Comparison of ENCODE assay signal across 10 mouse cellular contexts in the genomic region with DNA sequence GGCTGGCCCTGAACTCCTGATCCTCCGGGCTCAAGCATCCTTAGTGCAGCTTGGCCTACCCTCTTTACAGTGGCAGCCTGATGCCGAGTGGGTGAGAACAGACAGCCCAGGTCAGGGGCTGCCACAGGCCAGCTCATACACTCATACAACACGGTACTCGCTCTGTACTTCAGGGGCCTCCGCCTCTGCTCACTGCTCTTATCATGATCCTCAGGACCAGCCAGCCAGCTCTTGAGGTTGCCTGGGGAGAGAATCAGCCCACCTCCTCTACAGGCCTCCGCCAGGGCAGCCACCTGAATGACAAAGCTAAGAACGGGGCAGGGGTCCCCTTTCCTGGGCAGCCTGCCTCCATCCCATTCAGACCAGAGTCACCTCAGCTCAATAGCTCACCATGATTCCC. TPM values are rescaled to one million over a fixed set of nuclear protein-coding genes. Genes with fewer than 3 reads are reported as not detected.
DNase-seq lines count a peak whose midpoint lies in the region; ATAC-seq and TF ChIP-seq lines count a peak whose summit lies in the region.
"Had no signal": no experiment of that assay in that cellular context is flagged by ENCODE, and none has a peak within 500 bp of the region (broad histone marks: within the 10 kb centered on the region; RNA-seq: fewer than 3 reads in every experiment).

No protein-coding gene starts in this region.

- ATAC-seq in limb, embryonic 12.5 days (ENCODE audit: insufficient number of reproducible peaks, insufficient read depth, low FRiP score, low TSS enrichment, low read depth), result no peak
- no peak for ATAC-seq in embryonic facial prominence, embryonic 11.5 days (replicated peaks; ENCODE audit: insufficient number of reproducible peaks, low FRiP score, low TSS enrichment, low read depth)
- peak; percentile 67 for ATAC-seq in liver, embryonic 16.5 days (ENCODE audit: low read depth)
- ATAC-seq: midbrain, embryonic 16.5 days had no signal

- H3K4me3 ChIP-seq in heart, adult 2 months, result no peak overlapping the region
- no peak overlapping the region for H3K4me3 ChIP-seq in limb, embryonic 12.5 days (replicated peaks)
- no peak overlapping the region for H3K4me3 ChIP-seq in limb, embryonic 10.5 days
- H3K4me3 ChIP-seq in embryonic facial prominence, embryonic 11.5 days (ENCODE audit: low read depth, low read length), result no peak overlapping the region
- H3K4me3 ChIP-seq in liver, embryonic 16.5 days (ENCODE audit: low read depth, low read length), result no peak overlapping the region
- H3K4me3 ChIP-seq: limb, embryonic 13.5 days had no signal

- TF ChIP-seq POLR2A in heart, adult 2 months (IDR thresholded peaks at IDR 0.05; ENCODE audit: insufficient read depth, low read depth, low read length), result no peak

- 69% methylated on average over 7 of the region's 7 CpGs for WGBS in heart, adult 2 months
- WGBS in limb, embryonic 12.5 days, result 93% methylated on average over 7 of the region's 7 CpGs
- WGBS in limb, embryonic 10.5 days, result 87% methylated on average over 7 of the region's 7 CpGs
- 79% methylated on average over 7 of the region's 7 CpGs for WGBS in embryonic facial prominence, embryonic 11.5 days
- WGBS in liver, embryonic 16.5 days (ENCODE audit: insufficient replicate concordance), result 32% methylated on average over 7 of the region's 7 CpGs

- no peaks in the 10 kb centered on the region; the same call in 1 of the 2 replicates for H3K79me2 ChIP-seq in heart, adult 2 months (replicated peaks; ENCODE audit: control insufficient read depth, insufficient read depth, low read length)

- H3K27me3 ChIP-seq in heart, adult 2 months (ENCODE audit: control insufficient read depth, insufficient read depth, low read length), result no peaks in the 10 kb centered on the region
- H3K27me3 ChIP-seq in limb, embryonic 12.5 days, result no peaks in the 10 kb centered on the region
- peaks cover 2% of the 10 kb centered on the region; the same call in 1 of the 2 replicates for H3K27me3 ChIP-seq in limb, embryonic 10.5 days (ENCODE audit: low read depth, poor library complexity, severe bottlenecking)
- no peaks in the 10 kb centered on the region for H3K27me3 ChIP-seq in embryonic facial prominence, embryonic 11.5 days (ENCODE audit: control insufficient read depth, insufficient read depth, low read length)
- peaks cover 18% of the 10 kb centered on the region for H3K27me3 ChIP-seq in liver, embryonic 16.5 days (ENCODE audit: control insufficient read depth, insufficient read depth, low read depth, low read length)
- H3K27me3 ChIP-seq: limb, embryonic 13.5 days had no signal

- intact Hi-C loops in heart, adult 2 months (cut with DNase I), result no loop called here
- intact Hi-C loops in heart, postnatal 36 days (cut with DNase I), result no loop called here

- peaks cover 36% of the 10 kb centered on the region for H3K4me1 ChIP-seq in heart, adult 2 months (ENCODE audit: control insufficient read depth, insufficient read depth, low read length)
- peaks cover 52% of the 10 kb centered on the region for H3K4me1 ChIP-seq in limb, embryonic 12.5 days (replicated peaks)
- peaks cover 63% of the 10 kb centered on the region for H3K4me1 ChIP-seq in limb, embryonic 10.5 days
- peaks cover 19% of the 10 kb centered on the region for H3K4me1 ChIP-seq in embryonic facial prominence, embryonic 11.5 days (ENCODE audit: control insufficient read depth, insufficient read depth, low read length)
- peaks cover 83% of the 10 kb centered on the region for H3K4me1 ChIP-seq in liver, embryonic 16.5 days (ENCODE audit: control insufficient read depth, low read depth, low read length)

- H3K4me2 ChIP-seq in limb, embryonic 12.5 days, result no peak overlapping the region
- H3K4me2 ChIP-seq in embryonic facial prominence, embryonic 11.5 days (ENCODE audit: low read depth, low read length), result no peak overlapping the region
- H3K4me2 ChIP-seq in liver, embryonic 16.5 days (ENCODE audit: low read depth, low read length), result peak overlapping the region; percentile 47
- H3K4me2 ChIP-seq: limb, embryonic 13.5 days had no signal

- no peak for TF ChIP-seq CTCF in heart, adult 2 months (IDR thresholded peaks at IDR 0.05)

- TF ChIP-seq EP300 in heart, adult 2 months (IDR thresholded peaks at IDR 0.05; ENCODE audit: insufficient read depth, low read depth, low read length), result no peak

- no peaks in the 10 kb centered on the region for H3K36me3 ChIP-seq in heart, adult 2 months (ENCODE audit: control insufficient read depth, insufficient read depth, low read length)
- peaks cover 70% of the 10 kb centered on the region for H3K36me3 ChIP-seq in limb, embryonic 12.5 days
- peaks cover 73% of the 10 kb centered on the region for H3K36me3 ChIP-seq in limb, embryonic 10.5 days
- H3K36me3 ChIP-seq in embryonic facial prominence, embryonic 11.5 days (replicated peaks; ENCODE audit: control insufficient read depth, insufficient read depth, low read depth, low read length), result peaks cover 6% of the 10 kb centered on the region
- H3K36me3 ChIP-seq in liver, embryonic 16.5 days (ENCODE audit: control insufficient read depth, insufficient read depth), result peaks cover 3% of the 10 kb centered on the region; the same call in 1 of the 2 replicates

- peak overlapping the region; percentile 77 for H3K27ac ChIP-seq in heart, adult 2 months
- 0 out of 2 replicates have a peak overlapping the region, but pooled peaks have one; percentile 1 for H3K27ac ChIP-seq in limb, embryonic 12.5 days
- H3K27ac ChIP-seq in limb, embryonic 10.5 days, result no peak overlapping the region
- H3K27ac ChIP-seq in embryonic facial prominence, embryonic 11.5 days (replicated peaks; ENCODE audit: low read depth, low read length), result no peak overlapping the region
- H3K27ac ChIP-seq in liver, embryonic 16.5 days (ENCODE audit: low read length), result peak overlapping the region; percentile 57
- H3K27ac ChIP-seq: limb, embryonic 13.5 days had no signal

- H3K9me3 ChIP-seq in limb, embryonic 12.5 days, result no peaks in the 10 kb centered on the region
- H3K9me3 ChIP-seq in limb, embryonic 10.5 days (replicated peaks), result no peaks in the 10 kb centered on the region
- H3K9me3 ChIP-seq in embryonic facial prominence, embryonic 11.5 days (replicated peaks; ENCODE audit: control insufficient read depth, low read length), result no peaks in the 10 kb centered on the region
- no peaks in the 10 kb centered on the region for H3K9me3 ChIP-seq in liver, embryonic 16.5 days (replicated peaks; ENCODE audit: control insufficient read depth, low read length)
- H3K9me3 ChIP-seq: limb, embryonic 13.5 days had no signal

- no peak for DNase-seq in heart, adult 2 months
- no peak for DNase-seq in heart, postnatal 36 days
- no peak for DNase-seq in limb, embryonic 10.5 days (ENCODE audit: low spot score)
- no peak for DNase-seq in embryonic facial prominence, embryonic 11.5 days (ENCODE audit: low spot score)
- DNase-seq in urinary bladder, postnatal 25 days (ENCODE audit: low spot score), result no peak
- DNase-seq in gastrocnemius, adult 8-10 months (ENCODE audit: low spot score in 2 of 2), result no peak

- no peak overlapping the region for H3K9ac ChIP-seq in heart, adult 2 months (ENCODE audit: low read depth, low read length)
- H3K9ac ChIP-seq in limb, embryonic 12.5 days (replicated peaks), result no peak overlapping the region
- H3K9ac ChIP-seq in embryonic facial prominence, embryonic 11.5 days (replicated peaks; ENCODE audit: low read length), result 0 out of 2 replicates have a peak overlapping the region, but pooled peaks have one; percentile 13
- peak overlapping the region; percentile 17; the same call in 1 of the 2 replicates for H3K9ac ChIP-seq in liver, embryonic 16.5 days (ENCODE audit: low read depth, low read length)

RNA-seq across cellular contexts. Expression of a gene that starts 50.6 kb away (rescaled TPM):
- under 1 TPM; 0.13 to 0.39 TPM for total RNA-seq in heart, adult 2 months (2021)
- polyA plus RNA-seq in heart, adult 2 months (2012; rRNA removed), result 0.78 and 0.85 TPM in 2 replicates
- under 1 TPM in 1 of 2 experiments, not detected in 1; 0.47 TPM for total RNA-seq in heart, postnatal 36 days (2021)
- 28.6 and 33.0 TPM in 2 replicates for polyA plus RNA-seq in limb, embryonic 12.5 days (2016; fragmentation: Nextera tagmentation; extraction: Ambion mirVana)
- 1.1 and 4.5 TPM in 2 replicates for polyA plus RNA-seq in limb, embryonic 10.5 days (2016; fragmentation: Nextera tagmentation; extraction: Ambion mirVana)
- polyA plus RNA-seq in embryonic facial prominence, embryonic 11.5 days (2014; fragmentation: Nextera tagmentation; extraction: Ambion mirVana), result 7.2 and 10.3 TPM in 2 replicates
- polyA plus RNA-seq in liver, embryonic 16.5 days (2015; fragmentation: Nextera tagmentation; extraction: Ambion mirVana), result 0.18 and 0.21 TPM in 2 replicates
- total RNA-seq in gastrocnemius, adult 8-10 months (2022), result under 1 TPM in 1 of 4 experiments, not detected in 3; 0.19 TPM

Comparison
In these comparisons a context has a peak if more than half of its experiments do, and no peak if none do; other contexts are left out.
1. H3K27ac ChIP-seq: peak in heart, adult 2 months (single experiment), limb, embryonic 12.5 days (single experiment) and liver, embryonic 16.5 days (single experiment); none in limb, embryonic 10.5 days (single experiment) and embryonic facial prominence, embryonic 11.5 days (single experiment).
2. H3K9ac ChIP-seq: peak in embryonic facial prominence, embryonic 11.5 days (single experiment) and liver, embryonic 16.5 days (single experiment); none in heart, adult 2 months (single experiment) and limb, embryonic 12.5 days (single experiment).